Mouse (Mus musculus) olfactory bulb, adult 2 months (tissue): Measurements from ENCODE around the gene Nubp2.

Source experiments
- CTCF ChIP-seq: fragments of 200-500 bp; IDR thresholded peaks from 2 replicates; pipeline ENCODE4 v1.5.1; 2012; ENCODE audit warnings: low read depth, mild to moderate bottlenecking, low read length, moderate library complexity; ENCODE audit not compliant: insufficient read depth
- POLR2A ChIP-seq: fragments of 200-500 bp; IDR thresholded peaks from 2 replicates; pipeline ENCODE4 v1.6.1; 2012; ENCODE audit warnings: mild to moderate bottlenecking, low read depth, low read length, moderate library complexity; ENCODE audit not compliant: insufficient read depth

- TF ChIP-seq CTCF = 0 out of 2 replicates have a peak, but pooled peaks have one; percentile 2
- peak; percentile 56; the same call in 1 of the 2 replicates for TF ChIP-seq POLR2A
These were observed 8.9 kb upstream of the Nubp2 start, which contains the start of the genes Eme2 and Mrps34 for GRCm38 (mm10) chr17:24894995-24895547.
